Mouse (Mus musculus): ENCODE measurements around the gene Atp2b1. TPM values are rescaled to one million over a fixed set of nuclear protein-coding genes. Genes with fewer than 3 reads are reported as not detected.

Gene Atp2b1
- polyA plus RNA-seq, 1 experiment from 2014 or later: 214 TPM

DNA sequence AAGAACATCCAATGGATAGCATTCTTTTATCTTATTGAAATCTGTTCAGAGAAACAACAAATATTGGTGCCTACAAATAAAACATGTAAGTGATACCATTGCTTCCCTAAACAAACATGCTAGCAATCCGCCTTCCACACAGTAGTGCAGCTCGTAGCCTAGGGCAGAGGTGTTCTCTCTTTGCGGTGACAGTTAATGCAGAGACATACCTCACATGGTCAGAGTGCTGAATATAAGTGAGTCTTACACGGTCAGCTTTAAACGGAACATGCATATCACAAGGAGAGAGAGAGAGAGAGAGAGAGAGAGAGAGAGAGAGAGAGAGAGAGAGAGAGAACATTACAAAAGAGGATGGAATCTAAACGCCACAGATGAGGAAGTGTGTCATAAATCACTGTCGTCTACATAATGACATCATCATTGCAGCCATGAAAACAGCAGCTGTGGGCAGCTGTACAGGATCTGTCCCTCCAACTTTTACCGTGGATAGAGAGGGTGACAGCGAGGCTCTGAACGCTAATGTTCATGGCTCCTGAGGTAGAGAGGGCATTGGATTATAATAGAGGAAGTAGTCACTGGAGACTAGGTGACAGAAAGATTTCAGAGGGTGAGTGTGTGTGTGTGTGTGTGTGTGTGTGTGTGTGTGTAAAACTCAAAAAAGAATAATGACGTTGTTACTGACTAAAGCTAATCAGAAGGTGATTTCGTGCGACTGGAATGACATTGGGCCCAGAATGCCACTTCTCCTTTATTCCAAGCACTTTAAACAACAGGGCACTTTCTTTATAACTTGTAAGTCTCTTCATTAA lies 52.4 kb downstream of the Atp2b1 start:
- Histone ChIP-seq H3K4me1 (ENCODE audit: control insufficient read depth, insufficient read depth, low read length) (no peaks in the 10 kb centered on the region), H3K27me3 (ENCODE audit: control insufficient read depth, insufficient read depth, low read length) (no peaks in the 10 kb centered on the region), H3K27ac (replicated peaks; ENCODE audit: low read depth, low read length) (no peak overlapping the region), H3K9me3 (ENCODE audit: control insufficient read depth, low read length) (no peaks in the 10 kb centered on the region), H3K4me2 (ENCODE audit: low read length) (no peak overlapping the region), H3K36me3 (ENCODE audit: control insufficient read depth, insufficient read depth, low read length) (no peaks in the 10 kb centered on the region), H3K9ac (replicated peaks; ENCODE audit: low read length) (no peak overlapping the region), H3K4me3 (replicated peaks; ENCODE audit: low read depth, low read length) (no peak overlapping the region)
- WGBS: 92% methylated on average over 13 of the region's 13 CpGs
- DNase-seq: no peak
- ATAC-seq (ENCODE audit: low FRiP score, low TSS enrichment): no peak

DNA sequence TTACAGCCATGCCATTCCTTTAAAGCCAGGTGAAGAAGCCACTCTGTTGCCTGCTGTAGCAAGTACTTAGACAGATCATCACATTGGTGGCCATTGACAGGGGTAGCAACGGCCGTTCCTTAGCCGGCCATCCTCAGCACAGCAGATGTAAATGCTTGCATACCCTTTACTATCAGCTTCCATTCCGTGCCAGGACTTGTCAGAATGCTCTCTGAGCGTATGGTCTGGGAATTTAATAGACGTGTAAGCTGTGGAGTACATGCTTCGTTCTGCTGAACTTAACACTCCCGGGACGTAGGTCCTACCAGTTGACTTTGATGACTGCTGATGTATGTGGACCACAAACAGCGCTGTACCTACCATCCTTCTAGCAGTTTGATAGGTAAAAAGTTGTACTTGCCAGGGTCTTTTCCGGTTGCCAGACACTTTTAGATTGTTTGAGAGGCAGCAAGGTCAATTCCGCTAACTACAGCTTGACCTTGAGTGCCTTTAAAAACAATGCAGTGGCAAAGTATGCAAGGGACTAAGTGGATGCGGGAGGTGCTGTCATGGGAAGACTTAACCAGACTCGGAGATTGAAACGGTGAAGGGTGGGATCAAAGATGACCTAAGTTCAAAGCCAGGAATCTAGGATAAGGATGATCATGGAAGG lies 53.2 kb downstream of the Atp2b1 start:
- Histone ChIP-seq H3K36me3 (ENCODE audit: control insufficient read depth, insufficient read depth, low read length) (no peaks in the 10 kb centered on the region), H3K4me1 (ENCODE audit: control insufficient read depth, insufficient read depth, low read length) (no peaks in the 10 kb centered on the region), H3K27ac (replicated peaks; ENCODE audit: low read depth, low read length) (no peak overlapping the region), H3K27me3 (ENCODE audit: control insufficient read depth, insufficient read depth, low read length) (no peaks in the 10 kb centered on the region), H3K4me3 (replicated peaks; ENCODE audit: low read depth, low read length) (no peak overlapping the region), H3K9me3 (ENCODE audit: control insufficient read depth, low read length) (no peaks in the 10 kb centered on the region), H3K4me2 (ENCODE audit: low read length) (no peak overlapping the region), H3K9ac (replicated peaks; ENCODE audit: low read length) (no peak overlapping the region)
- ATAC-seq (ENCODE audit: low FRiP score, low TSS enrichment): no peak; the same call in 1 of the 2 replicates
- 95% methylated on average over 15 of the region's 15 CpGs for WGBS
- no peak for DNase-seq

DNA sequence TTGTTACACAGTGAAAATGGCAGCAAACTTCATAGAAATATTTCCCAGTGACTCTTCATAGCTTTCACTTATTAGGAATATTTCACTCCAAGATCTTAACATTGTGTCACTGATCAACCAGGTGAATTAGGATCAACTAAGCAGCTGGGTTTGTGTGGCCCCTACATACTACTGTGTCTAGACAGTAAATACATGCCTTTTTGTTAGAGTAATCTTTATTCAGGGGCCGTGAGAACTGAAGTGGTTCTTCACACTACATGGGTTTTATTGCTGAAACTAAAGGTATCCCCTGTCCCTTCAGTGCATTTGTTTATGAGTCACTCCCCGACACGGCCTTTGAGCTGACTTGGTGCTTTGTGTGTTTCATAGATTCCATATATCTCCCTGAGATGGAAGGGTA lies 56.7 kb downstream of the Atp2b1 start:
- no peaks in the 10 kb centered on the region for H3K9me3 ChIP-seq (ENCODE audit: control insufficient read depth, low read length)
- H3K4me1 ChIP-seq (ENCODE audit: control insufficient read depth, insufficient read depth, low read length): no peaks in the 10 kb centered on the region; the same call in 1 of the 2 replicates
- no peak overlapping the region for H3K4me3 ChIP-seq (replicated peaks; ENCODE audit: low read depth, low read length)
- no peak overlapping the region for H3K27ac ChIP-seq (replicated peaks; ENCODE audit: low read depth, low read length)
- H3K36me3 ChIP-seq (ENCODE audit: control insufficient read depth, insufficient read depth, low read length): no peaks in the 10 kb centered on the region
- H3K9ac ChIP-seq (replicated peaks; ENCODE audit: low read length): no peak overlapping the region
- no peaks in the 10 kb centered on the region for H3K27me3 ChIP-seq (ENCODE audit: control insufficient read depth, insufficient read depth, low read length)
- DNase-seq: no peak
- ATAC-seq (ENCODE audit: low FRiP score, low TSS enrichment): no peak
- H3K4me2 ChIP-seq (ENCODE audit: low read length): no peak overlapping the region
- 95% methylated on average over 3 of the region's 3 CpGs for WGBS

DNA sequence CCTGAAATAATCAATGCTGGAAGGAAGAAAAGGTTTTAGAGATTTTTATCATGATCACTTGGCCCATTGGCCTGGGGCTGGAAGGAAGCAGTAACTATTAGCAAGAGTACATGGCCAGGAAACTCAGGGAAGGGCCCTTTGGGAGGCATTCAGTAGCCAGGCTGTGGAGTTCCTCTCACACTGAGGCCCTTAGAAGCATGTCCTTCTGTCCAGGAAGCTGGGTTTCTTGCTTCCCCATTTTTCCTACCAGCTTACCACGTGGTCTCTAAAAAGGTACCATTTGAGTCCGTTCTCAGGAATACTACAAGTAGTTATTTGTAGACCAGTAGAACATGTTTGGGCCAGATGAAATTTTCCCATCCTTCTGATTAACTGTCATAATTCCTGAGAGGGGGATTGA lies 58.2 kb downstream of the Atp2b1 start:
- DNase-seq: no peak
- H3K4me1 ChIP-seq (ENCODE audit: control insufficient read depth, insufficient read depth, low read length): no peaks in the 10 kb centered on the region; the same call in 1 of the 2 replicates
- no peak overlapping the region for H3K9ac ChIP-seq (replicated peaks; ENCODE audit: low read length)
- no peaks in the 10 kb centered on the region for H3K9me3 ChIP-seq (ENCODE audit: control insufficient read depth, low read length)
- no peak overlapping the region for H3K4me2 ChIP-seq (ENCODE audit: low read length)
- H3K4me3 ChIP-seq (replicated peaks; ENCODE audit: low read depth, low read length): no peak overlapping the region
- no peaks in the 10 kb centered on the region for H3K27me3 ChIP-seq (ENCODE audit: control insufficient read depth, insufficient read depth, low read length)
- no peak for ATAC-seq (ENCODE audit: low FRiP score, low TSS enrichment)
- H3K36me3 ChIP-seq (ENCODE audit: control insufficient read depth, insufficient read depth, low read length): no peaks in the 10 kb centered on the region
- WGBS: 95% methylated on average over 2 of the region's 2 CpGs
- no peak overlapping the region for H3K27ac ChIP-seq (replicated peaks; ENCODE audit: low read depth, low read length)

DNA sequence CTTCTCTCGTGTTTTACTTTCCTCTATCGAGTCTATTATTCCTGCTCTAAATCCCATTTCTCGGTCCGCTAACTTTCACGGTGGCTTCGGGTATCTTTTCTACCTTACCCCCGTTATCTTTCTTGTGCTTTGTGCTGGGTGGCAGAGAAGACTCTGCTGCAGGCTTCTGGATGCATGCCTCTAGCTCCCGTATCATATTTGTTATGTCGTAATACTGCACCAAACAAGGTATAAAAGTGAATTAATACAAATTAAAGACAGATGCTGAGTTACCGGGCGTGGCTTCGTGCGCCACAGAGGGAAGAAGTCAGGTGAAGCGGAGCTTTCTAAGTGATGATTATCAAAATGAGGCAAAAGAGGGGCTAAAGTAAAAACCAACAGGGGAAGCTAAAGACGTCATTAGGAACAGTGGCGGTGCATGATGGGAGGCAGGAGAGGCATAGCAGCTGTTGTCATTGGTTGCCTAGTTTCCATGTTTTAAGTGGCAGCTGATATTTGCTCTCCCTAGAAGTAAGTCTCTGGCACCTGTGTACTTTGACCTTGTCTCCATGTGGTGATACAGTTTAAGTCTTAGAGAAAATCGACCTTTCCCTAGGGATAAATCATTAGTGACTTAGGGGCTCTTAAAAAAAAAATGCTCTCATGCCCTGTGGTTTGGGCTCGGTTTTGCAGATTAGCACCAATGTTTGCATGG lies 58.9 kb downstream of the Atp2b1 start:
- Histone ChIP-seq H3K27me3 (ENCODE audit: control insufficient read depth, insufficient read depth, low read length) (no peaks in the 10 kb centered on the region), H3K9ac (replicated peaks; ENCODE audit: low read length) (no peak overlapping the region), H3K4me2 (ENCODE audit: low read length) (no peak overlapping the region), H3K27ac (replicated peaks; ENCODE audit: low read depth, low read length) (no peak overlapping the region), H3K4me1 (ENCODE audit: control insufficient read depth, insufficient read depth, low read length) (no peaks in the 10 kb centered on the region; the same call in 1 of the 2 replicates), H3K36me3 (ENCODE audit: control insufficient read depth, insufficient read depth, low read length) (no peaks in the 10 kb centered on the region), H3K9me3 (ENCODE audit: control insufficient read depth, low read length) (no peaks in the 10 kb centered on the region), H3K4me3 (replicated peaks; ENCODE audit: low read depth, low read length) (no peak overlapping the region)
- ATAC-seq (ENCODE audit: low FRiP score, low TSS enrichment) (no peak), DNase-seq (no peak)
- WGBS: 71% methylated on average over 18 of the region's 18 CpGs

DNA sequence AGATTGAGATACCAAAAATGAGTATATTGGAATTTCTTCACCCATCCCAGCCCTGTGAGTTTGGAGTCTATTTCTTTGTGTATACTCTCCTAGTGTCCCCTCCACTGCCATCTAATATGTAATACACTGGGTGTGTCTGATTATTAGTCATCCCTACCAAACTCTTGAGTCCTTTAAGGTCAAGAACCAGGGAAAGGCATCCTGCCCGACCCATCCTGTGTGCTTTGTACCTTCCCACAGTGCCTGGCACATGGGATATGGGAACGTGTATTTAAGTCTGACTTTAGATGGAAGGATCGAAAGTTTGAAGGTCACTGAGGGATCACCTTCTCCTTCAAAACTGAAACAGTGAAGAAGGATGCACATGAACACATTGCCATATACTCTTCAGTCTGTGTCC lies 60.4 kb downstream of the Atp2b1 start:
- no peaks in the 10 kb centered on the region for H3K9me3 ChIP-seq (ENCODE audit: control insufficient read depth, low read length)
- WGBS: 97% methylated on average over 3 of the region's 3 CpGs

DNA sequence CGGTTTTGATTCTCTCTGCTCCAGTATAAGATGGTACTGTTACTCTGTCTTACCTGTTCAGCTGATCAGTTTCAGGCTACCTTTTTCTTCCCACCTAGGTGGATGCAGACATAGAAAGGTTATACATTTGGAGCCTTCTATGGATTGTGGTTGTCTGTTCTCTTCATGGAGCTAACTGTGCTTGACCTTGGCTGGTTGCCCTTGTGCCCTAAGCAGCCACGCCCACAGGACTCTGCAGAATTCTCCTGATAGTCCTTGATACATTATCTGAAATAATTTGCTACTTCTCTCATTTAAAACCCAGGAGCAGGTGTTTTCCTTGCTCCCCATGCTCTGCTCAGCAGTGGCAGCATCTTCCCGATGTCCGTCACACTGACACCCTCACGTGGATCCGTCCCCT lies 61.4 kb downstream of the Atp2b1 start:
- no peak for DNase-seq

More for the DNA sequence above, 60.4 kb downstream of the Atp2b1 start:
- no peak for DNase-seq
- no peak overlapping the region for H3K9ac ChIP-seq (replicated peaks; ENCODE audit: low read length)
- H3K27ac ChIP-seq (replicated peaks; ENCODE audit: low read depth, low read length): no peak overlapping the region
- H3K36me3 ChIP-seq (ENCODE audit: control insufficient read depth, insufficient read depth, low read length): no peaks in the 10 kb centered on the region
- no peaks in the 10 kb centered on the region for H3K27me3 ChIP-seq (ENCODE audit: control insufficient read depth, insufficient read depth, low read length)
- no peak overlapping the region for H3K4me2 ChIP-seq (ENCODE audit: low read length)
- no peak overlapping the region for H3K4me3 ChIP-seq (replicated peaks; ENCODE audit: low read depth, low read length)
- no peak for ATAC-seq (ENCODE audit: low FRiP score, low TSS enrichment)
- no peaks in the 10 kb centered on the region; the same call in 1 of the 2 replicates for H3K4me1 ChIP-seq (ENCODE audit: control insufficient read depth, insufficient read depth, low read length)

DNA sequence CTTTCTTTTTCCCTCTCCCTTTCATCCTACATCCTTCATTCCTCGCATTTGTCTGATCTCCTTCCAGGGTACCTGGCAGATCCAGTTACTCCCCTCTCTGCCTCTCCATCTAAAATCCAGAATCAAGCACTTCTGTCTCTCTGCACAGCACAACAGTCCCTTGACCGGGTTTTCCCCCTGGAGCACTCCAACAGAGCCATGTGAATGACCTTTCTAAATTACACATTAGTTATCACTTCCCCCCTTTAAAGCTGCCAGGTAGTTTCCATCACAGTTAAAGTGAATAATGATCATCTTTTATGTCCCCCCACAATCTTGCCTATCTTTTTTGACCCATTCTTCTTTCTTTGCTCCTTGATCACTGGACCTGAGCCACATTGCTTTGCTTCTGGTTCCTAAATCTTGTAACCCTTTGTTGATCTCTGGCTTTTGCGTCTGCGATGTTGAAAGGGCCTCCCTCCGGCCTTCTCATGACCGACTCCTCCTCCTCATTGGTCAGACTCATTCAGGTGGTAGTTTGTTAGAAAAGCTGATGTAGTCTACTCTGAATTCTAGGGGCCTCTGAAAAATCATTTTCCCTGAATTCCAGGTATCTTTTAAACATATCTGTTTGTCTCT lies 62.8 kb downstream of the Atp2b1 start:
- no peaks in the 10 kb centered on the region for H3K9me3 ChIP-seq (ENCODE audit: control insufficient read depth, low read length)
- whole genome bisulfite sequencing: 27% methylated on average over 6 of the region's 6 CpGs
- H3K4me1 ChIP-seq (ENCODE audit: control insufficient read depth, insufficient read depth, low read length): no peaks in the 10 kb centered on the region; the same call in 1 of the 2 replicates
- no peaks in the 10 kb centered on the region for H3K36me3 ChIP-seq (ENCODE audit: control insufficient read depth, insufficient read depth, low read length)
- no peak for ATAC-seq (ENCODE audit: low FRiP score, low TSS enrichment)
- no peak for DNase-seq
- no peaks in the 10 kb centered on the region for H3K27me3 ChIP-seq (ENCODE audit: control insufficient read depth, insufficient read depth, low read length)
- no peak overlapping the region for H3K27ac ChIP-seq (replicated peaks; ENCODE audit: low read depth, low read length)
- H3K4me3 ChIP-seq (replicated peaks; ENCODE audit: low read depth, low read length): no peak overlapping the region
- no peak overlapping the region for H3K4me2 ChIP-seq (ENCODE audit: low read length)
- no peak overlapping the region for H3K9ac ChIP-seq (replicated peaks; ENCODE audit: low read length)

More for the DNA sequence above, 61.4 kb downstream of the Atp2b1 start:
- Histone ChIP-seq H3K27me3 (ENCODE audit: control insufficient read depth, insufficient read depth, low read length) (no peaks in the 10 kb centered on the region), H3K27ac (replicated peaks; ENCODE audit: low read depth, low read length) (no peak overlapping the region), H3K4me1 (ENCODE audit: control insufficient read depth, insufficient read depth, low read length) (no peaks in the 10 kb centered on the region; the same call in 1 of the 2 replicates), H3K9ac (replicated peaks; ENCODE audit: low read length) (no peak overlapping the region), H3K4me2 (ENCODE audit: low read length) (no peak overlapping the region), H3K9me3 (ENCODE audit: control insufficient read depth, low read length) (no peaks in the 10 kb centered on the region), H3K4me3 (replicated peaks; ENCODE audit: low read depth, low read length) (no peak overlapping the region), H3K36me3 (ENCODE audit: control insufficient read depth, insufficient read depth, low read length) (no peaks in the 10 kb centered on the region)
- WGBS: 81% methylated on average over 6 of the region's 6 CpGs
- no peak for ATAC-seq (ENCODE audit: low FRiP score, low TSS enrichment)
